Mouse (Mus musculus) liver, adult 2 months (tissue): Measurements from ENCODE around the gene Mt1.

Experiments
- CTCF ChIP-seq: fragments of 200-500 bp; IDR thresholded peaks from 2 replicates; pipeline ENCODE4 v1.5.1; 2011; ENCODE audit warnings: low read depth, low read length, control low read depth
- POLR2A ChIP-seq: fragments of 200-500 bp; IDR thresholded peaks from 2 replicates; pipeline ENCODE4 v1.6.1; 2011; ENCODE audit warnings: low read length, control low read depth; ENCODE audit not compliant: insufficient read depth; ENCODE audit errors: extremely low read depth

DNA sequence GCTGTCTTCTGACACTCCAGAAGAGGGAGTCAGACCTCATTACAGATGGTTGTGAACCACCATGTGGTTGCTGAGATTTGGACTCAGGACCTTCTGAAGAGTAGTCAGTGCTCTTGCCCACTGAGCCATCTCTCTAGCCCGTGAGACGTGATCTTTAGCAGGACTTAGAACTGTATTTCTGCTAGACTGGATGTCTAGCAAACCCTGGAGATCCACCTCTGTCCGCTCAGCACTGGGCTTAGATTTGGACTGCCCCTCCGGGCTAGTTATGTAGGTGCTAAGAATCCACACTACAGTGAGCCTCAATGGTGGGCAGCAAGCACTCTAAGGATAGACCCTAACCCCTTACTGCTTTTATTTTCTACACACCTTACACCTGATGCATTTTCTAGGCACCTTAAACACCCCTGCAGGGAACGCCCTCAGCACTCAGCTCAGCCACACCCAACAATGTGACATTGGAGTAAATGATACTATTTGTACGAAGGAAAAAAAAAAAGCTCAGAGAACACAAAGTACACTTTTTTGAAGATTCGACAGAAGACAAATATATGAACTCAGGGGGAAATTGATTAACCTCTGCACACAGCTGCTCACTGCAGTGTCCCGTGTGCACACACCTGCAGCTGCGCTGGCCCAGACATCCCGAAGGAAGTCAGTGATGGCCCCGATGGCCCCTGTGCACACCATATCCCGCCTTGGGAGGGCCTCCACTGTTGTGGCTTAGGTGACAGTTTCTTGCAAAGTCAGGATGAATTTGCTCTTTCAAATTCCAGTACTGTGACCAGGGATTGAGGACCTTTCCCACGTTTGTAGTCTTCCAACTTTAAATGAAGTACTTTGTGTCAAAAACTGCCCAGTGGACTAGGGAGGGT lies 3.4 kb downstream of the Mt1 start:
- TF ChIP-seq CTCF (no peak), POLR2A (no peak)
